Mouse (Mus musculus): ENCODE measurements around the gene Etv1.
A peak's percentile ranks its signal among the peaks of the same experiment; 100 is the strongest.
"Not testable (repeated sequence)": the region's sequence is repeated elsewhere in the genome, so short reads cannot be mapped to it uniquely, and the experiment has no call there.

The Etv1 gene

GRCm38 (mm10) chr12:38820642-38821041 lies 41.5 kb downstream of the Etv1 start:
- no peak for DNase-seq

DNA sequence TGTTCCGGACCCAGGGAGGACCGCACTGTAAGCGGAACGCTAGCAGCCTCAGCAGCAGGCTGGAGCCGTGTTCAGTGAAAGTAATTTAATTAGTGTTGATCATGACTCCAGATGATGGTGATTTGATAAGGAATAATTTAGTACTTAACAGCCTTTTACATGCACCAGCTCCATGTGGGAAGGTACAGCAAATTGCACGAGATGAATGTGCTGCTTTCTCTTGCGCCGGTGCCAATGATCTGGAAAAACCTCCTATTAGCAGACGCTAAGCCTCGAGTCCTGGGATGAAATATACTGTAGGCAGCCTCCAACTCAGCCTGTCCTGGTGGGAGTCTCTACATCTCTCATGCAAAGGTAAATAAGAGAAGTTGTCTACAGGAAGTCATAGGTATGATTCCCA lies 45.2 kb downstream of the Etv1 start:
- DNase-seq = peak; percentile 11

GRCm38 (mm10) chr12:38832981-38833380 lies 53.8 kb downstream of the Etv1 start:
- no peak for DNase-seq

GRCm38 (mm10) chr12:38834581-38834980 lies 55.4 kb downstream of the Etv1 start:
- DNase-seq = no peak

GRCm38 (mm10) chr12:38834986-38835385 lies 55.8 kb downstream of the Etv1 start:
- not testable (repeated sequence) for DNase-seq

DNA sequence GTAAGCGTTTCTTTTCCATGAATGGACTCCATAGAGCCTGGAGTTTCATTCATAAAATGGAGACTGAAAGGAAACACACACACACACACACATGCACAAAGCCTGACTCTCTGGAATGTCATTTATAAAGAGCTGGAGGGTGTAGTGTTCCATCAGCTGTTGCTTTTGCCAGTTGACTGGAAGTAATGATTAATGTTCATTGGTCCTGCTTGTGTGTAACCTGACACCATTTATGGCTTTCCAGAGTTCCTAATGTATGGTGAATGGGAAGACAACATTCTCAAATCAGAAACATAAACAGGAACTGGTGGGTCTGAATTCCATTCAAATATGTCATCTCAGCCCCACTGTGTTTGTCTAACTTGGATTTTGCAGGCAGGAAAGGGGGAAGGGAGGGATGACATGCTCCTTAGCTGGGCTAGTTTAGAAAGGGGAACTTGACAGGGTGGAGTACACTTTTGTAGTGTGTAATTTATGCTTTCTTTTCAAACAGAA lies 64.7 kb downstream of the Etv1 start:
- DNase-seq = peak; percentile 63

- no peak for DNase-seq
Measured at GRCm38 (mm10) chr12:38847500-38848261, 68.5 kb downstream of the Etv1 start.

GRCm38 (mm10) chr12:38849994-38850393 lies 70.8 kb downstream of the Etv1 start:
- no peak for DNase-seq

- DNase-seq = peak; percentile 20
Measured at GRCm38 (mm10) chr12:38854274-38854673, 75.1 kb downstream of the Etv1 start.

DNA sequence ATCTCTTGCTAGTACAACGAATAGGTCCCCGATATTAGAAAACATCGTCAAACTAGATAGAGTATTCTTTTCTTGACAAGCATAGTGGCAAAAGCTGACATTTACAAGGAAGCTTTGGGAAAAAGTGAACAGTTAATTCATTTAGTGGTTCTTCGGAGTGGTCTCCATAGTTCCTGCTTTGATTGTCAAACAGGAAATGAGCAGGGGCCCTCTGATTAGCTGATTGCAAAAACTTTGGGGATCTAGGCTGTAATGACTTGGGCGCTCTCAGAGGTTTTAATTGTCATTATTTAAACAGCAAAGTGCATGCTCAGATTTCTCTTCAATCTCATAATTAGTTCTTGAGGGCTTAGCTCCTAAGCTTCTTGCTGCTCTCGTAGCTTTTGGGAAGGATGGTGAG lies 75.6 kb downstream of the Etv1 start:
- peak; percentile 10 for DNase-seq

DNA sequence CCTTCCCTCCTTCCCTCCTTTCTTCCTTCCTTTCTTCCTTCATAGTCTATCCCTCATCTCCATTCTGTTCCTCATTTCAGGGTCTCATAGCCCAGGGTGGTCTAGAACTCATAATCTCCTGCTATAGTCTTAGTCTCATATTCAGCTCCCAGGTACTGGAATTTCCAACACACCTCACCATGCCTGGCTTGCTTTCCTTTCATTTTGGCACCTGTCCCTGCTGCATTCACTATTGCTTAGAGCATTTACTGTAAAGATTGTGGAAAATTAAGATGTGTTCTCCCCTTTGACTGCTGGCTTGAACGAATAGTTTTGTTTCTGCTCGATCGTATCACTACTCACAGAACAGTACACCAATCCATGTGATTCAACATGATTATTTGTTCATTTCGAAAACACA lies 80.5 kb downstream of the Etv1 start:
- no peak for DNase-seq

DNA sequence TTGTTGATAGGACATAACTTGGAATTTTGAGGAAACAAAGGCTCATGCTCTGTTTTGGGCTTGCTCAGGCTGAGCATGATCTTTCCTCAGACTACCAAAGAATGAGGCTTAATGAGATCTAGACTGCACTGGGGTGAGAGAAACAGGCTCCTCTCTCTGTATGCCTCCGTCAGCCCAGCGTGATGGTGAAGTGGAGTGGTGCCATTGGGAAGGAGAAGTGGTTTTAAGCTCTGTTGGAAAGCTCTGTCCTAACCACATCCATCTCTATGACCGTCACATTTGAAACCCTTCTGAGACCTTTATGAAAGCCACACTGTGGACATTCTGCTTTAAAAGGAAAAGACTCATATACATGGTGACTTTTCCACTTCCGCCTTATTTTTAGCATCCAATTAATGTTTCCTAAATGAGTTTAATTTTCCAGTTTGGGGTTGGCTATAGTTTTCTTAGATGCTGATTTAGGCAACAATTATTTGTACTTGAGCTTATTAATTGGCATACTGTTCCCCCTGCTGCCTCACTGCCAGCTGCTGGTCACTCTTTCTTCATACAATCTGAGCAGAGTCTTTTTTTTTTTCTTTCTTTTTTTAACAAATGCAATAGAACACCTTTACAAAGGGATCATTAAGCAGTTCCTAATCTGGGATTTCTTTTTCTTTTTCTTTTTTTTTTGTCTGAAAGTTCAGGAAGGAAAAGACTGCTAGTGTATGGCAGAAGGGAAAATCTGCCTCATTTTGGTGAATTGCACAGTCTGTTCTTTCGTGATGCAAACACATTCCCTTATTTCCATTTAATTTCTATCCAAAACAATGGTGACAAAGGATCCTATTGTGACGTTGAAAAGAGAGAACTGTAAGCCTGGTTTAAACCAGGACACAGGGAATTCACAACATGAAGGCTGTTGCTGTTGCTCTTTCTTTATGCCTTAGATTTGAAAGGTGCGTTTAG lies 81.3 kb downstream of the Etv1 start:
- peak; percentile 42 for DNase-seq

DNA sequence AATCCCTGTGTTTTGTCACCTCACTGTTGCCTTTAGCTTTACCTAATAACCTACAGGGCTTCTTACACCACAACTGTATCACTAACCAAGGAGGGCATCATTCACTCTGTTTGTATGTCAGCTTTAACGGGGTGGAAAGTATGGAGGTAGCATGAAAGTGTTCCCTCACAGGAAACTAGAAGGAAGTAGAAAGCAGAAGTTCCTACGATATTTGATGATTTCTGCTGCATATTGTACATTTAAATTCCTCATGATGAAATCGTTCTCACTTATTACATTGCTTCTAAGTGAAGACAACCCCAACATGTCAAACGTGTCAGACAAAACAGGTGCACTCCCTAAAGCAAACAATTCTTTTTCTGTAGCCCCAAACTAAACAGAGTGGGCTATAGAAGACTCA lies 84.2 kb downstream of the Etv1 start:
- DNase-seq = no peak

GRCm38 (mm10) chr12:38863982-38864828 lies 85.0 kb downstream of the Etv1 start:
- DNase-seq = no peak

DNA sequence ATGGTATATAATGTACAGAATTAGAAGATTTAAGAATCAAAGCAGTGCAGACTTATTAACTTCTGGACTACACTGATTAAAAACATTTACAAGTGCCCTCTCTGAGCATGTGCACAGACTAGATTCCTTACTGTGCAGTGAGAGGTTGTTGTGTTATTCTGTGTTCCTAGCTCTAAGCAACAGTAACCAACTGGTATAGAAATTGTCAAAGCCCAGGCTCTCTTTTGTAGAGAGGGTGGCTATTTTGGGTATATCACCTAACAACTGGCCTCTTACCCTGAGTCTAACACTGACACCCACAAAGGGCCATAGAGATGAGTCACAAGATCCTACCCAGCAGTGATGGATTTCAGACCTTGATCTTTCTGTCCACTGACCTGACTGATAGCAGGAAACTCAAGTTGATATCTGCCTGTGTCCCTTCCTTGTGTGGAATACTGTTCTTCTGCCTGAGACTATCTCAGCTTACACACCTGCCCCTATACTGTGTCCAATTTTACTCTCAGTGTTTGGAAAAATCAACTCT lies 95.4 kb downstream of the Etv1 start:
- no peak for DNase-seq

DNA sequence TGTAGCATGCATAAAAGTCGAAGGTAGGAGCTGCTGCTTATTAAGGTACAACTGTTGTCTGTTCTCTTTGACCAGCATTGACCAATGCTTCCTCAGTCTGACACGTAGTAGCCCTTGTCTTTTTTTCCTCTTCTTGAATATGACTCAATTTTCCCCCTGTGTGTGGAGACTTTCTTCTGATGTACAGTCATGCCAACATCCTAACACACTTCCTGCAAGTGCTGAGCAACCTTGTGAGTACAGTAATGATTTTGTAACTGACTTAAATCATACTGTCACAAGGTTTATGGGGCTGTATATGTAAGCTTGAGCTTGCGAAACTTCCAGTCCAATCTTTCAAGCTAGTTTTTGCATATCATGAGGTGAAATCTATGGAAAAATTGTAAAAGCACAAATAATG lies 125.3 kb downstream of the Etv1 start:
- DNase-seq = no peak

DNA sequence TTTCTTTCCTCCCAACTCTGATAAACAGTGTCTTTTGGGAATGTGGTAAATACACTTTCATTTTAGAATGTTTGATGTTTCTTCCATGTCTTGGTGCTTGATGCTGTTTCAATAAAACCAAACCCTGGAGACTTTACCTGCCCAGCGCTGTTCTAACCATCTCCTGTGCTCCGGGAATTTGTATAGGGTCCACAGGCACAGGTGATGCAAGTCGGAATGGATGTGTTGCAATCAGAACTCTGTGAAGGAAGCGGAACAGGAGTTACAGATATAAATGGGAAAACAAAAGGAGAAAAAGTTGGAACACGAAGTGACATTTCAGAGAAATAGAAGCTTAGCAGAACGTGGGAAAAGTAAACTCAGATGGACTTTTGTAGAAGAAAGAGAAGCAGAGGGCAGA lies 127.1 kb downstream of the Etv1 start:
- no peak for DNase-seq

- DNase-seq = peak; percentile 8
Measured at GRCm38 (mm10) chr12:38906812-38907211, 127.6 kb downstream of the Etv1 start.

DNA sequence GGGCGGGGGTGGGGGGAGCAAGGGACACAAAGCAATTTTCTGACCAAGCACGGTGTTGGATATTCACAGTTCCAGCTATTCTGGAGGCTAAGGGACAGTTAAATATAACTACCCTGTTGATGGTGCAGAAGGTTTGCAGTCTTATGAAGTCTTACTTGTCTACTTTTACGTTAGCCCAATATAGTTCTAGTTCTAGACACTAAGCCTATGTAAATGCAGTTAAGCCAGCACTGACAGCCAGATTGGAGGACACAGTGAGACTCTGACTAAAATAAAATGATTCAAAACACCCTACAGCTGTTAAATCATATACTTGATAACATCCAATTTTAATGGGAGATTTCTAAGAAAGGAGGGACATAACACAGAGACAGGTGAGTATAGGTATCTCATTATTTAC lies 129.8 kb downstream of the Etv1 start:
- DNase-seq = no peak
